Mouse (Mus musculus) cerebellum, adult 11-12 months (tissue): Measurements from ENCODE around the gene Gata2.

ENCODE experiments used
- DNase-seq: peaks from one replicate; pipeline ENCODE4 v3.0.0; 2022

Gene Gata2

GRCm38 (mm10) chr6:88210182-88210581 is 16.5 kb downstream of the Gata2 start:
- DNase-seq = no peak

DNA sequence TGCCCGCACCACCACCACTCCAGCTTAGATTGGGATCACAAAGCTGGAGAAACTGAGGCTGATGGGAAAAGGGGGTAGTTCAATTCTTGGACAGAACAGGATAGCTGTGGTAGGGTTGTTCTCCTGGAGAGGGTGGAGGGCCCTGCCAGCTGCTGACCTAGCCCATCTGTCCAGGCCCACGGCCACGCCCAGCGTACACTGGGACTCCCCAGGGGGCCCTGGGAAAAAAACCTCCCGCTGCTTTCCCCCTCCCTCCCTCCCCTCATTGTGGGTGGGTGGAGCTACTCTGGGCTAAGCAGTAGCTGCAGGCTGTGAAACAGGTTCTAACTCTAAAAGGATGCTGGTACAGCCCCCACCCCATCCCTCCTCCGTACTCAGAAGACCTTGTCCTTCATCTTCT is 22.1 kb downstream of the Gata2 start:
- DNase-seq = no peak

DNA sequence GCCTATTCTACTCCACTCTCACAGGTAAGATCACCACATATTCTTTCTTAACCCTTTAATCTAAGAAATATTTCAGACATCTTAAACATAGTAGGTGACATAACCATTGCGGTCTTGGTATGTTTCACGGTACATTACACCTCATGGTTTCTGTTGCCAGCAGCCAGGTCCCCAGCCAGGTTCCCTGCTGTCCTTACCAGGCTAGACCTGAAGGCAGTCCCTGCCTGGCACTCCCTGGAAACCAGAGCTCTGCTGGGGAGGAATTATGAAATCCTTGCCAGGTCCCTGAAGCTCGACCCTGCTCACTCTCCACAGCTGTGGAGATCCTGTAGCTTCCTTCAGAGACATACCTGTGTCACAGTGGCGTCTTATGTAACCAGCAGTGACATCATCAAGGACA is 22.5 kb downstream of the Gata2 start:
- DNase-seq = no peak

DNA sequence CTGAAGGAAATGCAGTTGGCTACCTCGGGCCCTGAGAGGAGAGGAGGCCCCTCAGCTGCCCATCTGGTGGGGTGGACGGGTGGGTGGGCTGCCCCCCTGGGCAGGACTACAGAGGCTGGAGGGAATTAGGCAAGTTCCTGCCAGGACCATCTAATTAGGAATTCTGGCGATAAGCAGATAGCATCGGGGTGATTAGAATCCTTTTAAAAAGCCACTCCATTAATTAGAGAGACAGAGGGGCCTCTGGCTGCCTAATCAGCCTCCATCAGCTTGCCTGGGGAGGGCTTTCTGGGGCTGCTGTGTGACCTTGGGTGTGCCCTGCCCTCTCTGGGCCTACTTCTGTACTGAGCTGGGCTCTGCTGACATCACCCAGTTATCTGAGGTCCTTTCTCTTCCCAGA is 25.4 kb downstream of the Gata2 start:
- DNase-seq = no peak

- DNase-seq = no peak
Measured at GRCm38 (mm10) chr6:88221968-88222367, 28.3 kb downstream of the Gata2 start, which contains the start of gene Dnajb8. Dnajb8 (plus strand) TSS chr6:88222268.

- DNase-seq = no peak
Measured at GRCm38 (mm10) chr6:88226570-88226994, 32.9 kb downstream of the Gata2 start.

GRCm38 (mm10) chr6:88227537-88227936 is 33.8 kb downstream of the Gata2 start:
- no peak for DNase-seq

DNA sequence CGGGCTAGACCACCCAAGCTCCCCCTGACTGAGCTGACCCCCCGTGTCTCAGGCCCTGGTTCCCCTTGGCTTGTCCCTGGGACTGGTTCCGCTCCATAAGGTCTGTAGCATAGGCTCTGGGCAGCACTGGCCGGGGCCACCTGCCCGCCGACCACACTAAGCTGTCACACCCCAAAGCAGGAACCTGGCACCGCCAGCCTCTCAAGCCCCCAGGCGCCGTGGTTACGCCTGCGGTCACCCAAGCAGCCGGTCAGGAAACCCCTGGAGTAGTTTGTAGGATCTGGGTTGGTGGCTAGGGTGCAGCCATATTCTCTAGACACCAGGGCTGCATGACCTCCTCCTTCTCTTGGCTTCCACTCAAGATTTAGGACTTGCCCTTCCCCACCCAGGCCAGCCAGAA is 35.5 kb downstream of the Gata2 start:
- DNase-seq = no peak

DNA sequence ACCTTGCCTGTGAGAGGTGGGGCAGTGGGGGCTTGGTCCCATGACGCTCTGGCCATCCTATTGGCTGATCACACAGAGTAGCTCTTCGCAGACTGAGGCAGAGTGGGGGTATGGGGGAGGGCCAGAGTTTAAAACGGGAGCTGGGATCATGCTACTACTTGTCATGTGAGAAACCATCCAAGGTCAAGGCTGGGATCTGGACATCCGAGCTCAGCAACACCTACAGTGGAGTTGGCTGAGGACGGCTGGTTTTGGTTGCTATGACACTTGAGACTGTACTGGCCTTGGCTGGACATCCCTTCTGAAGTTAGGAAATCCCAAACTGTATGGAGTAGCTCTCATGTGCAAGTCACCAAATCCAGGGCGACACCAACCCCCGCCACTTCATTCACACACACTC is 38.1 kb downstream of the Gata2 start:
- DNase-seq = no peak

- no peak for DNase-seq
Measured at GRCm38 (mm10) chr6:88232221-88232620, 38.5 kb downstream of the Gata2 start.

DNA sequence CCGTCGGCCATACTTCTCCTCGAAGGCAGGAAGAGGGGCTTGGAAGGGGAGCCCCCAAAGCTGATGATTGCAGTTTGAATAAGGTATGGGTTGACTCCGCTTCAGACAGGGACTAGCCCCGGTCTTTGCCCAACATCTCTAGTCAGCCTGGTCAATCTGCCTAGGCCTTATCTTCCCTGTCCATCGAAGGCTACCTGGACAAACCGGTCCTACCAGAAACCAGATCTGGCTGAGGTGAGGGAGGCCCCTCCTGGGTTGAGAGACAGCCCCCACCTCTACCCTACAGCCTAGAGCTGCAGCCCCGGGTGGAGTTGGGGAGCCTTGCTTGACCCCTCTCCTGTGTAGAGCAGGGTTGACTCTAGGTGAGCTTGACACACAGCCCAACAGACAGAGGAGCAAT is 40.3 kb downstream of the Gata2 start:
- DNase-seq = no peak

GRCm38 (mm10) chr6:88235461-88235860 is 41.8 kb downstream of the Gata2 start:
- no peak for DNase-seq

DNA sequence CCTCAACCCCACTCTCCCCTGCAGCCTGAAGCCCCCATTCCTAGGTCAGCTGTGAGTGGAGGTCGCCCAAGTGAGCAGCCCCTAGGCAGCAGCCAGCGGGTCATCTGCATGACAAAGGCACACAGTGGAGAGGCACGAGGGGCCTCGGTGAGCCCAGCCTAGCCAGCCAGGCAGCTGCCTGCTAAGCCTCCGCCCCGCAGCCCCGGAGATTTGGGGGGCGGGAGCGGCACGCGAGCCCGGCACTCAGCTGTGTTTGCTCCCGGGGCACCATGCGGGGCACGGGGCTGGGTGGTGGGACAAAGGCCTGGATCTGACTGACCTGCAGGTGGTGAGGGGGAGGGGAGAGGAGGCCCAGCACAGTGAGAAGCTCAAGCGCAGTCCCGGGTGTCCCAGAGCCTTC is 42.3 kb downstream of the Gata2 start:
- no peak for DNase-seq

GRCm38 (mm10) chr6:88236513-88236912 is 42.8 kb downstream of the Gata2 start:
- DNase-seq = no peak

GRCm38 (mm10) chr6:88242604-88243003 is 48.9 kb downstream of the Gata2 start:
- DNase-seq = peak; percentile 24

DNA sequence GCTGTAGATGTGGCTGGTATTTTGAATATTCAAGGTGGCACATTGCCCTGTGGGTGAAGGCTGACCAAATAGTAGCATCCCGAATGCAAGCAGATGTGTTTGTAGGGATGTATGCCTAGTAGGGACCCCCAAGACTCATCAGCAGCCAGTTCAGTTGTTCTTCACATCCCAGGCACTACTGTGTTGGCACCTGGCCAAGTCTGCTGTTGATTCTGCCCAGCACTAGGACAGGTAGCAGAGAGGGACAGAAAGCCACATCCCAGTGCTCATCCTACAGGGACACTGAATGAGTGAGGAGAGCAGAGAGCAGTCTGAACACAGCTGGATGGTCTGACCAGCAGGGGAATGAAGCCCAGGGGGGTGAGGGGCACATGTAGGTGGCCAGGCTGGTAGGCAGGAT is 55.5 kb downstream of the Gata2 start:
- no peak for DNase-seq

- no peak for DNase-seq
Measured at GRCm38 (mm10) chr6:88251396-88251795, 57.7 kb downstream of the Gata2 start.

GRCm38 (mm10) chr6:88251798-88252478 is 58.2 kb downstream of the Gata2 start:
- no peak for DNase-seq

DNA sequence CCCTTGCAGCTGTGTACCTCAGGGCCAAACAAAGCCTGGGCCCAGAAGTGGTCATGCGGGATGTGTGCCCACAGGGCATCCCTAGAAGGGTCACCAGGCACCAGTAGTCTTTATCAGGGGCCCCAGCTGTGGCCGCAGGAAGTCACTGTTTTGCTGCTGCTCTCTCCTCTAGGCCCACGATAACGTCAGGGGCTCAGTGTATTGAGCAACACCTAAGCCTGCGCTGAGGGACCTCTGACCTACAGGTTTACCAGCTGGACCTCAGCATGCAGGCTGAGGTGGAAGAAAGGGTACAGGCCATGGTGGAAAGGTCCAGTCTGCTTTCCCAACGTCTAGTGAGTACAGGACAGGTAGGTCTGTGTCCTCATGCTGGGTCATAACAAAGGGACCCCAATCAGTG is 60.4 kb downstream of the Gata2 start:
- no peak for DNase-seq

DNA sequence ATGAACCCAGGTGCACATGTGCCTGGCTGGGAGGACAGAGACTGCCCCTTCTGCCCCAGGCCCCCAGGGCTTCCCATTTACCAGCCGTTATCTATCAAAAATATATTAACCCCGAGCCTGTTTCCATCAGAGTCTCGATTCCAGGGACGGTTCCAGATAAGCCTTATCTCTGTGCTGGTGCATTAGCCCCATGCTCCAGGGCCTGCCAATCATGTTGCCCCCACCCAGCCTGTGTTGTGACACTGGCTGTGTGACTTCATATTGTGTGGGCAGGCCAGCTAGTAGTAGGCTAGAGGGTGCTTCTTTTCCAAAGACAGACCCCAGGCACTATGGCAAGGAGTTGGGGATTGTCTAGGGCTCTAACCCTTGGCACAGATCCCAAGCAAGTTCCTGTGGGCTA is 61.7 kb downstream of the Gata2 start:
- no peak for DNase-seq
